Mouse (Mus musculus) T-helper 1 cell (primary cell): Measurements from ENCODE around the gene Prrc2a.

ENCODE experiments used
- in situ Hi-C: fragments of 300-600 bp; cut with MboI, MseI; formaldehyde crosslinking; loops from one replicate; pipeline ENCODE4 v1.15.1; 2025; ENCODE audit warnings: high pct_unique_total_duplicates

Prrc2a gene

DNA sequence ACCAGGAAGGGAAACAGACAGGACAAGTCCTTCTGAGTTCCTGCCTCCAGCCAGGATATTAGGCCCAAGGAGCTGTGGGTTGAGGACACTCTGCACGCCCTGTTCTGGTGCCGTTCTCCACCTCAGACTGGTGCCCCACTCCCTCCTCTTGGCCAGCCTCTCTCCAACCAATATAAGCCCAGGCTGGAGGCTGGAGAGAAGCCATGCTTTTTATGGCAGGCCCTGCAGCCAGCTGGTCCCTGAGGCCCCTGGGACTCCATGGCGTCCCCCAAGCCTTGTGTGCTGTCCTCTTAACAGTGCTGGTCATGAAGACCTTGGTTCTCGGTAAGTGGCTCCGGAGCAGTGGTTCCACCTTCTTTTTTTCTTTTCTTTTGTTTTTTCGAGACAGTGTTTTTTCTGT, 56.6 kb downstream of the Prrc2a start, which contains the start of gene Ly6g5c:
Gene Ly6g5c, plus strand, starts transcription at position 183 of the 400 bp plus-strand sequence.
- in situ Hi-C loops = loop anchor here (25.0 kb wide), 1 partner anchor 471 kb away; the partner anchor contains the start of genes Atf6b, Fkbpl, Ppt2 and Prrt1

DNA sequence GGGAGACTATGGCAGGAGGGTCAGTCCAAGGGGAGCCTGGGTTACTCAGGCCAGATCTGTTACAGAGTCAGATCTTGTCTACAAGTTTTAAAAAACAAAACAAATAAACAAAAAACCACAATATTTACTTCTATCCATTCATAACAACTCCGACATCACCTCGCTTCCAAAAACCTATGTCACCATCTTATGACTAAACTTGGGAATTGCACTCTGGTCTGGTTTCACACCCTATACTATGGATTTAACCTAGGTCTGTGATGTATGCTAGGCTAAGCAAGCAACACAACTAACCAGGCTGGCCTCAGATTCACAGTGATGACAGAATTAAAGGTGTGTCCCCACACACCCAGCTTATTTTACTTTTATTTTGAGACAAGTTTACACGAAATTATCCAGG, 58.2 kb downstream of the Prrc2a start:
- in situ Hi-C loops = loop anchor here (25.0 kb wide), 1 partner anchor 469 kb away; the partner anchor contains the start of genes Atf6b, Fkbpl, Ppt2 and Prrt1

DNA sequence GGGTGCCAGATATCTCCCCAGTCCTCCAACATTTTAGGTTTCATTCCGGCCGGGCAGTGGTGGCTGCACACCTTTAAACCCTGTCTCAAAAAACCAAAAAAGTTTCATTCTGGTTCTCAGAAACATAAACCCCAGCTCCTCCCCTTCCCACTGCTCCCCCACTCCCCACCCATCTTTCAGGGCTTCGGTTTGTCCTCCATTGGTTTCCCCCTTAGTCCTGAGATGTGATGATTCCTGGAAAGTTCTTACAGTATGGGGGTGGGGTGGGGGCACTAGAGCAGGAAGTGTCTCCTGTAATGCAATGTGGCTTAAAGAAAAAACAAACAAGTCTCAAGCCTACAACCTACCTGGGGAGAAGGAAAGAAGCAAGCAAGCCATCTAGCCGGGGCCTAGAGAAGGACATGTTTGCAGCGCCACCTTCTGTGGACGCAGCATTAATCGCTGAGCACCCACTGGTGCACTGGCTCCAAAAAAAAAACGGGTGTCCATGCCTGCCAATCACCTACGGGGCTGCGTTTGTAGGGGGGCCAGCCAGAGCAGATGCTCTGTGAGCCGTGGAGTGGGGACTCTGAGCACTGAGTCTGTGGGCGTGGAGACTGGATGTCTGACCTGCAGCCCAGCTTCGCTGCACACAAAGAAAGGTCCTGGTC, 58.8 kb downstream of the Prrc2a start:
- in situ Hi-C loops = loop anchor here (25.0 kb wide), 1 partner anchor 469 kb away; the partner anchor contains the start of genes Atf6b, Fkbpl, Ppt2 and Prrt1

DNA sequence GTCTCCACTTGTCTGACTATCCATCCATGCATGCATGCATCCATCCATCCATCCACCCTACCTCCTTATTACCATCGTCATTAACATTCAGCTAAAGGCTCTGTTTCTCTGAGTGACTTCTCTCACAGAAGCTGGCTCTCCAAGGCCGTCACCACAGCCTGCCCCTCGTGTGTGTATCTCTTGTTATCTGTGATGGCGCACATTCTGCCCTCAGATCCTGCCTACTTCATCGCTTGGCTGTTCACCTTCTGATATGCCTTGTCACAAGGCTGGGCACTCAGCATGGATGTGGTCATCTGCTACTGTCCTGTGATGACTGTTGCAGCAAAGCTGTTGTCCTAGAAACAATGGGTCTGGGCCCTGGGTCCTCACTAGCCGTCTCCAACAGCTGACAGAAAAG, 59.9 kb downstream of the Prrc2a start:
- in situ Hi-C loops = loop anchor here (25.0 kb wide), 1 partner anchor 467 kb away; the partner anchor contains the start of genes Atf6b, Fkbpl, Ppt2 and Prrt1

DNA sequence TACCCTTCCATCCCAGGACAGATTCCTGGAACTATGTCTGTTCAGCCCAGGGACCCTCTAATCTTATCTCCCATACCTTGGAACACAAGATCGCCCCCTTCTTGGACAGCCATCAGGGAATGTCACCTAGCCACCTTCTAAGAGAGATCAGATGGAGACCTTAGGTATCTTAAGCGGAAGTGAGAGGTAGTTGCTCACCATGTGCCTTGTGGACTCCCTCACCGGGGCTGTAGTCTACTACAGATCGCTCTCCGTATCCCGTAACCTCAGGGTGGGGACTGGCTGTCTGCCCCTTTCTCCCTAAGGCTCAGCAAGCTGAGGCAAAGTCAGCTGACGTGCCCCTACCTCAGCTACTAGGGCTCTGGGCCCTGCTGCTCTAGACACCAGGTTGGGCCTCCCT, 60.6 kb downstream of the Prrc2a start:
- in situ Hi-C loops = loop anchor here (25.0 kb wide), 1 partner anchor 467 kb away; the partner anchor contains the start of genes Atf6b, Fkbpl, Ppt2 and Prrt1

DNA sequence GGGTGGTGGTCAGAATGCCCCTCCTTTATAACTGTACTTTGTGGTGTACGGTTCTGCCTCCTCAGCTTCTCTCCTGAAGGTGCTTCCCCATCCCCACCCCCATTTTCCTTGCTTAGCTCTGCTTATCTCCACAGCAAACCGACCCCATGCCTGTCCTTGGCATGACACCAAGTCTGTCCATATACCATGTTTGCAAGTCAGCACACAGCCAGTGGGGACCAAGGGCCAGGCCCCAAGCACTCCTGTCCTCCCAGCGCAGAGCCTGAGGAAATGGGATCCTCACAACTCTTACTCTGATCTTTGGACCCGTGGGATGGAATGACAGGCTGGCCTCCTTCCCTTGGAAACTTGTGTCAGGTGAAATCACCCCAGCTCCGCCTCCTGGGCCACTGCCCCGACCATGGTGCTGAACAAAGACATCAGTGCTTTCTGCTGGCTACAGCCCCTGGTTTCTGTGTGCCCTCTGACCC, 61.4 kb downstream of the Prrc2a start:
- in situ Hi-C loops = loop anchor here (25.0 kb wide), 1 partner anchor 466 kb away; the partner anchor contains the start of genes Atf6b, Fkbpl, Ppt2 and Prrt1

DNA sequence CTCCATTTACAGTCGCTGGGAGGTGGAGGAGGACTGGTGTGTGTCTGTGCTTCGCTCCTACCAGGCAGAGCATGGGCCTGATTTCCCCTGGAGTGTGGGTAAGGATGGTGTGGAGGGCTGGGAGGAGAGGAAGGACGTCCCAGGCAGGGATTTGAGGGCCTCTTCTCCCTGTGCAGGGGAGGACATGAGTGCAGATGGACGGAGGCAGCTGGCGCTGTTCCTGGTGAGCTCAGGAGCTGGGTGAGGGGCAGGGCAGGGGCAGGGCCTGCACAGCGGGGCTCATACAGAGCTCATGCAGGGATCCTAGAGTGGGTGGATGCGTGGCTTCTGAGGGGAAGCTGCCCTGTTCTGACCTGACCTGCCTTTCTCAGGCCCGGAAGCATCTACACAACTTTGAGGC, 62.4 kb downstream of the Prrc2a start:
- in situ Hi-C loops = loop anchor here (25.0 kb wide), 1 partner anchor 465 kb away; the partner anchor contains the start of genes Atf6b, Fkbpl, Ppt2 and Prrt1

DNA sequence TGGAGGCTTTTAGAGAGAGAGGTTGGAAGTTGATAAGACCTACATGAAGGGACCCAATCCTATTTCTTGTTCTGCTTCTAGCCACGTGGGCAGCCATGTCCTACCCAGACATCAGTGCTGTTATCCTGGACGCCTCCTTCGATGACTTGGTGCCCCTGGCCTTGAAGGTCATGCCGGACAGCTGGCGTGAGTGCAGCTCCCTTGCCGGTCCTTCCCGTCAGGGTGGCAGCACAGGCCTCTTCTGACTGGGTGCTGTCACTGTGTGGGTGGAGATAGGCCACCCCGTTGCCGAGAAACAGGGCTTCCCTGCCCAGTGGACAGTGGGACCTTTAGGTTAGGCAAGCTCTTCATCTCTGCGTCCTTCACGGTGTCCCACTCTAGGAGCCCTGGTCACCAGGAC, 63.5 kb downstream of the Prrc2a start:
- in situ Hi-C loops = loop anchor here (25.0 kb wide), 1 partner anchor 464 kb away; the partner anchor contains the start of genes Atf6b, Fkbpl, Ppt2 and Prrt1

DNA sequence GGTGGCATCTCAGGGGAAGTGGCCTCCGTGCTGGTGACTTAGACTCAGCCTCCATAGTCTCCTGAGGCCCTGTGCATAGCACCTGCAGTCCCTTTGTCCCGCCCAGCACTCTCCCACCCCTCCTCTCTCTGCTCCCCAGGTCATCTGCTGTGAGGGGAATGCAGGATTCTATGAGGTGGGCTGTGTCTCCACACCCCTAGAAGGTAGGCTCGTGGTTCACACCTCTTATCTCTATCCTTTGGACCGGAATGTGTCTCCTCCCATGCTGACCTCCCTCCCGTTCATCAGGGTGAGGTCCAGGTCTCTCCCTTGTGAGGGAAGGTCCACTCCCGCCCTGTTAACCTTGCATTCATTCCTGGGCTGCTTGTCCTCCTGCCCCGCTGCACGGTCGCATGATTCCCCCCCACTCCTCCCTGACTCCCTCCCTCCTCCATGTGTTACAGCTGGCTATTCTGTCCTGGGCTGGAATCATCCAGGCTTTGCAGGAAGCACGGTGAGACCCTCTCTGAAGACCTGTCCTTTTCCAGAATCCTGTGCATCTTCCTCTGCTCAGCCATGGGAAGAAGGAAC, 64.4 kb downstream of the Prrc2a start:
- in situ Hi-C loops = loop anchor here (25.0 kb wide), 1 partner anchor 463 kb away; the partner anchor contains the start of genes Atf6b, Fkbpl, Ppt2 and Prrt1
